Mouse (Mus musculus) limb, embryonic 14.5 days (tissue): ENCODE results near the gene Map4k4. TPM values are rescaled to one million over a fixed set of nuclear protein-coding genes. Genes with fewer than 3 reads are reported as not detected.
A peak's percentile ranks its signal among the peaks of the same experiment; 100 is the strongest.

Source experiments
- ATAC-seq: fragments of 200-750 bp; cut with Nextera tagmentation; 2 replicates; pipeline ENCODE4 v1.8.0; 2017; ENCODE audit warnings: low read depth, moderate number of reproducible peaks, moderate TSS enrichment; ENCODE audit not compliant: low FRiP score
- DNase-seq: peaks from one replicate; pipeline ENCODE4 v3.0.0-alpha.2; 2015; ENCODE audit warnings: low spot score
- H3K27ac ChIP-seq: fragments of 300-500 bp; sonication (generic); replicated peaks from 2 replicates; pipeline ENCODE4 v1.5.1; 2014; ENCODE audit warnings: low read depth, mild to moderate bottlenecking, low read length, moderate library complexity, mixed read lengths
- H3K27me3 ChIP-seq: fragments of 300-500 bp; sonication (generic); 2 replicates; pipeline ENCODE4 v1.6.1; 2014; ENCODE audit warnings: low read length, mixed read lengths; ENCODE audit not compliant: control insufficient read depth, insufficient read depth
- H3K36me3 ChIP-seq: fragments of 300-500 bp; sonication (generic); 2 replicates; pipeline ENCODE4 v1.6.1; 2014; ENCODE audit warnings: mild to moderate bottlenecking, low read length, moderate library complexity, mixed read lengths; ENCODE audit not compliant: control insufficient read depth, insufficient read depth
- H3K4me1 ChIP-seq: fragments of 300-500 bp; sonication (generic); 2 replicates; pipeline ENCODE4 v1.6.1; 2014; ENCODE audit warnings: antibody characterized with exemption, low read length, mixed read lengths; ENCODE audit not compliant: control insufficient read depth, insufficient read depth
- H3K4me2 ChIP-seq: fragments of 300-500 bp; sonication (generic); replicated peaks from 2 replicates; pipeline ENCODE4 v1.6.1; 2014; ENCODE audit warnings: low read depth, mild to moderate bottlenecking, low read length, moderate library complexity; ENCODE audit not compliant: severe bottlenecking
- H3K4me3 ChIP-seq: fragments of 300-500 bp; sonication (generic); replicated peaks from 2 replicates; pipeline ENCODE4 v1.5.1; 2014; ENCODE audit warnings: low read length
- H3K9ac ChIP-seq: fragments of 300-500 bp; sonication (generic); 2 replicates; pipeline ENCODE4 v1.6.1; 2014; ENCODE audit warnings: mild to moderate bottlenecking, low read depth, low read length, moderate library complexity; ENCODE audit not compliant: severe bottlenecking
- H3K9me3 ChIP-seq: fragments of 300-500 bp; sonication (generic); 2 replicates; pipeline ENCODE4 v1.6.1; 2016; ENCODE audit warnings: low read length; ENCODE audit not compliant: control insufficient read depth
- POLR2A ChIP-seq: fragments of 200-500 bp; IDR thresholded peaks from 2 replicates; pipeline ENCODE4 v1.8.0; 2012; ENCODE audit warnings: inconsistent platforms, mild to moderate bottlenecking, moderate library complexity, borderline replicate concordance; ENCODE audit not compliant: insufficient read depth, insufficient read length; ENCODE audit errors: extremely low read depth
- WGBS: fragments of 180-500 bp; shearing (Covaris S2); extraction: QIAGEN DNeasy Blood & Tissue Kit; methylation state at CpG from one replicate; pipeline ENCODE4 v1.1.7; 2014; 5-methylcytosine and 5-hydroxymethylcytosine counted together
- polyA plus RNA-seq, 2 experiments: library from polyadenylated mRNA; depleted of rRNA in 1 of 2; stranded (reverse) in 1 of 2; unstranded in 1 of 2; fragments of >200 nt; fragmentation: Nextera tagmentation in 1 of 2; extraction: Ambion mirVana in 1 of 2; gene quantifications; 2 replicates each; pipeline versions ENCODE4 v1.2.1 to v1.2.3; 2012 to 2014

Map4k4 gene
- polyA plus RNA-seq, 2 experiments: 40.4 to 221 TPM

- no peak overlapping the region for H3K9ac ChIP-seq
- no peak overlapping the region; the same call in 1 of the 2 replicates for H3K27ac ChIP-seq
- ATAC-seq (no peak), DNase-seq (no peak)
- WGBS: 55% methylated on average over 6 of the region's 6 CpGs
- H3K9me3 ChIP-seq: no peaks in the 10 kb centered on the region
- peaks cover 66% of the 10 kb centered on the region for H3K4me1 ChIP-seq
- H3K36me3 ChIP-seq: no peaks in the 10 kb centered on the region
- H3K27me3 ChIP-seq: no peaks in the 10 kb centered on the region
- no peak overlapping the region for H3K4me3 ChIP-seq
- no peak for TF ChIP-seq POLR2A
- no peak overlapping the region for H3K4me2 ChIP-seq
These were observed 46.5 kb downstream of the Map4k4 start for GRCm38 (mm10) chr1:39947179-39947578.

DNA sequence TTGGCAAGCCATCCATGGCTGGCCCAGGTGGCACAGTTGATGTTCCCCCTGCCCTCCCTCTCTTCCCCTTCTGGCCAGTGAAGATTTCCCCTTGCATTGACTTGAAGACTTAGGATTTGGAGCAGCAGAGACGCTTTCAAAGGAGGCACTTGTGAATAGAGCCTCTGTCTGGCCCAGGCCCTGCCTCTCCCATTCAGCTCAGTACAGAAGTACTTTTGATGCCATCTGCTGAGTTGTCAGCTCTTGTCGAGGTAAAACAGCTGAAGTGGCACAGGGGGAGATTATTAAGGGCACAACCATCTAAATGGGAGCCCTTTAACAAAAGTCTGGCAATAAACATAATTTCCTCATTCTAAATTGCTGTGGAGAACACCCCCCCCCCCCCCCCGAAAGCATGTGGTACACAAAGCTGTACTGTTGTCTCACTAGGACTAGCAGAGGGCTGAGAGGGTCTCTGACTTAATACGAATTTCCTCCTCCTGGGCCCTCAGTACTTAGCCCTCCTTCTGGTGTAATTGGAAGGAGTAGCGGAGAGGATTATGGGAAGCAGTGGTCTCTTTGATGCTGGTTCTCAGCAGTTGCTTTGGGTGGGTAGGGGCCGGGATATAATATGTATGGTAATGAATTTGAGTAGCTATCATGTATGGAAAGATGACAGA lies 47.1 kb downstream of the Map4k4 start:
- Histone ChIP-seq H3K4me2 (no peak overlapping the region), H3K9ac (no peak overlapping the region), H3K27ac (no peak overlapping the region; the same call in 1 of the 2 replicates), H3K36me3 (no peaks in the 10 kb centered on the region), H3K27me3 (no peaks in the 10 kb centered on the region), H3K9me3 (no peaks in the 10 kb centered on the region), H3K4me3 (no peak overlapping the region), H3K4me1 (peaks cover 66% of the 10 kb centered on the region)
- WGBS: 40% methylated on average over 6 of the region's 6 CpGs
- DNase-seq (no peak), ATAC-seq (peak; percentile 14; the same call in 1 of the 2 replicates)
- TF ChIP-seq POLR2A: no peak

DNA sequence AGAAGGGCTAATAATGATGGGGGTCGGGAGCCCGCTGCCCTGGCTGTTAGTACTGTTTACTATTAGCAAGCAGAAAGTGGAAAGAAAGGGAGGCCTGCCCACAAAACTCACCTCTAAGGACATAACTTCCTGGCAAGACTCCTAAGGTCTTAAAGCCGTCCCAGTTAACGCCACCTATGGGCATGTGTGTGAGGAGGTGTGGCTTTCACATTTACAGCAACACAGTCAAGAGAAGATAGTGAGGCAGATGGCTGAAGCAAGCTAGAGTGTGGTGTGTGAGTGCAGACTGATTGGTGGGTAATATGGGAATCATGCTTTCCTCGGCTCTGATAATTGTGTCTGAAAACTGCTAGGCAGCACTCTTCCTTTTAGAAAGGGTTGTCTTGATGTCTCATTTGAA lies 48.5 kb downstream of the Map4k4 start:
- Histone ChIP-seq H3K4me1 (peaks cover 58% of the 10 kb centered on the region), H3K4me2 (no peak overlapping the region)
- ATAC-seq: no peak

GRCm38 (mm10) chr1:39949790-39950462 lies 49.2 kb downstream of the Map4k4 start:
- WGBS: 46% methylated on average over 10 of the region's 10 CpGs
- no peak for TF ChIP-seq POLR2A
- no peaks in the 10 kb centered on the region for H3K27me3 ChIP-seq
- peaks cover 54% of the 10 kb centered on the region for H3K4me1 ChIP-seq
- H3K9ac ChIP-seq: no peak overlapping the region
- no peaks in the 10 kb centered on the region for H3K9me3 ChIP-seq
- no peaks in the 10 kb centered on the region for H3K36me3 ChIP-seq
- H3K4me2 ChIP-seq: no peak overlapping the region
- no peak for ATAC-seq
- no peak overlapping the region for H3K27ac ChIP-seq
- no peak for DNase-seq
- no peak overlapping the region for H3K4me3 ChIP-seq

More for the DNA sequence above, 48.5 kb downstream of the Map4k4 start:
- Histone ChIP-seq H3K4me3 (no peak overlapping the region), H3K27ac (no peak overlapping the region), H3K9ac (no peak overlapping the region), H3K27me3 (no peaks in the 10 kb centered on the region), H3K36me3 (no peaks in the 10 kb centered on the region), H3K9me3 (no peaks in the 10 kb centered on the region)
- no peak for DNase-seq
- 21% methylated on average over 5 of the region's 5 CpGs for WGBS
- TF ChIP-seq POLR2A: no peak

GRCm38 (mm10) chr1:39950590-39950989 lies 49.9 kb downstream of the Map4k4 start:
- no peak overlapping the region for H3K27ac ChIP-seq
- H3K9me3 ChIP-seq: no peaks in the 10 kb centered on the region
- no peak for TF ChIP-seq POLR2A

More at GRCm38 (mm10) chr1:39950590-39950989, 49.9 kb downstream of the Map4k4 start:
- Histone ChIP-seq H3K4me1 (peaks cover 49% of the 10 kb centered on the region), H3K36me3 (no peaks in the 10 kb centered on the region), H3K9ac (no peak overlapping the region), H3K4me2 (no peak overlapping the region), H3K4me3 (no peak overlapping the region), H3K27me3 (no peaks in the 10 kb centered on the region)
- 39% methylated on average over 3 of the region's 3 CpGs for WGBS
- ATAC-seq: no peak
- no peak for DNase-seq
